Mouse (Mus musculus) midbrain, embryonic 11.5 days (tissue): Measurements from ENCODE around the gene Pex5l. TPM values are rescaled to one million over a fixed set of nuclear protein-coding genes. Genes with fewer than 3 reads are reported as not detected.

ENCODE experiments used
- ATAC-seq: fragments of 200-750 bp; cut with Nextera tagmentation; 2 replicates; pipeline ENCODE4 v1.8.0; 2017; ENCODE audit warnings: moderate TSS enrichment, moderate library complexity; ENCODE audit not compliant: low FRiP score
- DNase-seq: peaks from one replicate; pipeline ENCODE4 v3.0.0; 2015; ENCODE audit warnings: low spot score; ENCODE audit errors: missing footprints
- H3K27ac ChIP-seq: fragments of 300-500 bp; sonication (generic); 2 replicates; pipeline ENCODE4 v1.5.1; 2014; ENCODE audit warnings: low read depth, low read length
- H3K27me3 ChIP-seq: fragments of 300-500 bp; sonication (generic); 2 replicates; pipeline ENCODE4 v1.6.1; 2014; ENCODE audit warnings: mild to moderate bottlenecking, low read length, moderate library complexity, mixed read lengths; ENCODE audit not compliant: control insufficient read depth, insufficient read depth
- H3K36me3 ChIP-seq: fragments of 300-500 bp; sonication (generic); 2 replicates; pipeline ENCODE4 v1.6.1; 2014; ENCODE audit warnings: mild to moderate bottlenecking, low read length, moderate library complexity, mixed read lengths; ENCODE audit not compliant: control insufficient read depth, insufficient read depth
- H3K4me1 ChIP-seq: fragments of 300-500 bp; sonication (generic); 2 replicates; pipeline ENCODE4 v1.6.1; 2014; ENCODE audit warnings: low read length; ENCODE audit not compliant: control insufficient read depth, insufficient read depth
- H3K4me2 ChIP-seq: fragments of 300-500 bp; sonication (generic); 2 replicates; pipeline ENCODE4 v1.6.1; 2014; ENCODE audit warnings: mild to moderate bottlenecking, moderate library complexity
- H3K4me3 ChIP-seq: fragments of 300-500 bp; sonication (generic); 2 replicates; pipeline ENCODE4 v1.5.1; 2014; ENCODE audit warnings: low read depth, low read length
- H3K9ac ChIP-seq: fragments of 300-500 bp; sonication (generic); 2 replicates; pipeline ENCODE4 v1.6.1; 2014; ENCODE audit warnings: low read length
- H3K9me3 ChIP-seq: fragments of 300-500 bp; sonication (generic); 2 replicates; pipeline ENCODE4 v1.6.1; 2016; ENCODE audit warnings: low read length; ENCODE audit not compliant: control insufficient read depth
- WGBS: fragments of 180-500 bp; shearing (Covaris S2); extraction: QIAGEN DNeasy Blood & Tissue Kit; methylation state at CpG from one replicate; pipeline ENCODE4 v1.1.7; 2014; 5-methylcytosine and 5-hydroxymethylcytosine counted together
- polyA plus RNA-seq: library from polyadenylated mRNA; unstranded; fragments of >200 nt; fragmentation: Nextera tagmentation; extraction: Ambion mirVana; gene quantifications from 2 replicates; pipeline ENCODE4 v1.2.1, GENCODE M21; 2014

Gene Pex5l
- polyA plus RNA-seq, 1 experiment from 2014 or later, result 1.9 TPM

DNA sequence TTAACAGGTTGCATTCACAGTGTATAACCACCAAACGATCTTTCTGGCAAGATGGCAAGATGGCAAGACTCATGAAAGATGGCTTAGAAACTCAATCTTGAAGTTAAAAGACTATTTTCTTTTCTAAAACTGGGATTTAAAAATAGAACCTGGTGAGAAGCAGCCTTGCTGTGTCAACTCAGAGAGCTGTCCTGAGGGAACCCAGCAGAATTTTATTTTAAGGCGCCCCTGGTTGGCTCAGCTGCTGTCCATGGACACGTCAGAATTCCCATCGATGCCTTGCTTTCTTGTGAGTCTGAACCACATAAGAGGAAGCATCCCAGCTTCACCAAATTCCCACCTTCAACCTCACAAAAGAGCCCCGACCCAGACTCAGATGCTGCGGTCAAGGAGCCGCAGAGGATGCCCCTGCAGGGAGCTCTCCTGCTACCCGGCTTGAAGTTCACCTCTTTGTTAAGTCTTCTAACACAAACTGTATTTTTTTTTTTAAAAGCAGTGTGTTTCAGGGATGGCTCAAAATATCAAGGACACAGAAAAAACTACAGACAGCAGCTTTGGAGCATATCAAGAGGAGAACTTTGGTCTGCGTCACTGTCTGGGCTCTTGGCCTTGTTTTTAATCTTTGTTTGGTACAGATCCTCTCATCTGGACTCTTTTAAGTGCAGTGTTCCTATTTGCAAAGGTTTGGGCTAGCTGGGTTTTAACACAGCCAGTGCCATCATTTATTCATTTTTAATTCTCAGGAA is 44.3 kb downstream of the Pex5l start:
- no peak for ATAC-seq
- DNase-seq, result no peak
- WGBS, result 70% methylated on average over 9 of the region's 9 CpGs
- H3K27ac ChIP-seq, result no peak overlapping the region
- H3K4me1 ChIP-seq, result no peaks in the 10 kb centered on the region
- H3K36me3 ChIP-seq, result no peaks in the 10 kb centered on the region
- H3K4me3 ChIP-seq, result no peak overlapping the region
- H3K9me3 ChIP-seq, result no peaks in the 10 kb centered on the region
- H3K4me2 ChIP-seq, result no peak overlapping the region
- H3K27me3 ChIP-seq, result no peaks in the 10 kb centered on the region
- H3K9ac ChIP-seq, result no peak overlapping the region

GRCm38 (mm10) chr3:33093646-33094045 is 49.4 kb downstream of the Pex5l start:
- H3K4me3 ChIP-seq, result no peak overlapping the region
- H3K27me3 ChIP-seq, result no peaks in the 10 kb centered on the region
- peaks cover 8% of the 10 kb centered on the region; the same call in 1 of the 2 replicates for H3K4me1 ChIP-seq
- no peak overlapping the region for H3K9ac ChIP-seq
- 43% methylated on average over 6 of the region's 6 CpGs for WGBS
- DNase-seq, result no peak
- peak overlapping the region; percentile 32; the same call in 1 of the 2 replicates for H3K27ac ChIP-seq
- no peaks in the 10 kb centered on the region for H3K36me3 ChIP-seq
- no peaks in the 10 kb centered on the region for H3K9me3 ChIP-seq
- peak; percentile 65 for ATAC-seq
- no peak overlapping the region for H3K4me2 ChIP-seq

GRCm38 (mm10) chr3:33090001-33090400 is 53.0 kb downstream of the Pex5l start:
- Histone ChIP-seq H3K4me3 (no peak overlapping the region), H3K9ac (peak overlapping the region; percentile 38; the same call in 1 of the 2 replicates), H3K27ac (no peak overlapping the region), H3K4me2 (peak overlapping the region; percentile 28), H3K9me3 (no peaks in the 10 kb centered on the region), H3K27me3 (no peaks in the 10 kb centered on the region), H3K4me1 (peaks cover 8% of the 10 kb centered on the region; the same call in 1 of the 2 replicates), H3K36me3 (no peaks in the 10 kb centered on the region)
- 16% methylated on average over 9 of the region's 9 CpGs for WGBS
- peak; percentile 87 for ATAC-seq
- DNase-seq, result peak; percentile 93

DNA sequence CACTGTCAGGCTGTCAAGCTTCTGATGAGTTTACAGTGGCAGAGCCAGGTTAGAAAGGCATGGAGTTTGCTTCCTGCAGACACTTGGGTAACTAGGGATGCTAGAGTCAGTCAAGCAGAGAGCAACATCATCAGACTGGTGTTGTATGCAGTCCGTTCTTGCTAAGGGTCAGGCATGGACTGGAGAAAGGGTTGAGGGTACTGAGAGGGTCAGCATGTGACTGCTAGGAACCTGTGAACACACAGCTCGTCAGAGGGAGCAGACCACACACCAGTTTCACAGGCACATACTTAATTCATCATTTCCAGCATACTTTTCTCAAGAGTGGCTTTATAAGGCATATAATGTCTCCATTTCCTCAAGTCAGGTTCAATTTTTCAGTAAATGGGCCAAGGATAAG is 53.6 kb downstream of the Pex5l start:
- no peaks in the 10 kb centered on the region for H3K9me3 ChIP-seq
- H3K4me2 ChIP-seq, result no peak overlapping the region; the same call in 1 of the 2 replicates
- WGBS, result 38% methylated on average over 2 of the region's 2 CpGs
- no peak overlapping the region for H3K27ac ChIP-seq
- peaks cover 8% of the 10 kb centered on the region; the same call in 1 of the 2 replicates for H3K4me1 ChIP-seq
- H3K4me3 ChIP-seq, result no peak overlapping the region
- H3K27me3 ChIP-seq, result no peaks in the 10 kb centered on the region
- peak; percentile 84 for DNase-seq
- no peak overlapping the region for H3K9ac ChIP-seq
- peak; percentile 47; the same call in 1 of the 2 replicates for ATAC-seq
- H3K36me3 ChIP-seq, result no peaks in the 10 kb centered on the region

GRCm38 (mm10) chr3:33088276-33088675 is 54.8 kb downstream of the Pex5l start:
- 78% methylated on average over 4 of the region's 4 CpGs for WGBS
- no peak for ATAC-seq
- no peaks in the 10 kb centered on the region for H3K36me3 ChIP-seq
- H3K9ac ChIP-seq, result no peak overlapping the region
- DNase-seq, result peak; percentile 69
- H3K4me3 ChIP-seq, result no peak overlapping the region
- no peak overlapping the region for H3K27ac ChIP-seq
- no peak overlapping the region for H3K4me2 ChIP-seq
- peaks cover 8% of the 10 kb centered on the region; the same call in 1 of the 2 replicates for H3K4me1 ChIP-seq
- H3K9me3 ChIP-seq, result no peaks in the 10 kb centered on the region
- no peaks in the 10 kb centered on the region for H3K27me3 ChIP-seq

GRCm38 (mm10) chr3:33082806-33083338 is 60.2 kb downstream of the Pex5l start:
- Histone ChIP-seq H3K9ac (no peak overlapping the region), H3K27ac (no peak overlapping the region), H3K9me3 (no peaks in the 10 kb centered on the region), H3K4me2 (no peak overlapping the region), H3K4me1 (peaks cover 3% of the 10 kb centered on the region; the same call in 1 of the 2 replicates), H3K36me3 (no peaks in the 10 kb centered on the region), H3K4me3 (no peak overlapping the region), H3K27me3 (no peaks in the 10 kb centered on the region)
- WGBS, result 22% methylated on average over 8 of the region's 8 CpGs
- peak; percentile 86 for DNase-seq
- ATAC-seq, result 0 out of 2 replicates have a peak, but pooled peaks have one; percentile 57

GRCm38 (mm10) chr3:33081793-33082192 is 61.3 kb downstream of the Pex5l start:
- no peak for ATAC-seq
- 83% methylated on average over 4 of the region's 4 CpGs for WGBS

DNA sequence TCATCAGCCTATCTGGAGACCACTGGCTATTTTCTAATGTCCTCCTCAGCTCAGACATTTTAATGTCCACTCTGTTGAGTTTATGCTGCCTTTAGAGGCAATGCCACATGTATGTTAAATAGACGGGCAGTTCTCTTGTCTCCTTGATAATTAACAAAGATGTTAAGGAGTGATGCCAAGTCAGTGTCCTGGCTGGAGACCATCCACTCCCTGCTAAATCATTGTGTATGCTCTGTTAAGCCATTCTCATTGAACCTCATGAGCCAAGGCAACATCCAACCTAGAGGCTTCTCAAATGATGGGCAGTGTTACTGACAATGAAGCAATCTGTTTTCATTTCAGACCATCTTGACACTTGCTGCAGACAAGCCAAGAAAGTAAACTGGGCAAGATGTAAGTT is 63.4 kb downstream of the Pex5l start:
- peak; percentile 12 for DNase-seq
- WGBS, result 97% methylated on average over 1 of the region's 1 CpGs
- H3K27ac ChIP-seq, result no peak overlapping the region

More at GRCm38 (mm10) chr3:33081793-33082192, 61.3 kb downstream of the Pex5l start:
- Histone ChIP-seq H3K4me3 (no peak overlapping the region), H3K9ac (no peak overlapping the region), H3K27ac (no peak overlapping the region), H3K4me2 (no peak overlapping the region), H3K4me1 (peaks cover 3% of the 10 kb centered on the region; the same call in 1 of the 2 replicates), H3K9me3 (no peaks in the 10 kb centered on the region), H3K27me3 (no peaks in the 10 kb centered on the region), H3K36me3 (no peaks in the 10 kb centered on the region)
- DNase-seq, result peak; percentile 62

GRCm38 (mm10) chr3:33079171-33079570 is 63.9 kb downstream of the Pex5l start:
- H3K4me3 ChIP-seq, result no peak overlapping the region
- peaks cover 3% of the 10 kb centered on the region; the same call in 1 of the 2 replicates for H3K4me1 ChIP-seq
- H3K36me3 ChIP-seq, result no peaks in the 10 kb centered on the region
- H3K27ac ChIP-seq, result no peak overlapping the region
- H3K4me2 ChIP-seq, result no peak overlapping the region
- DNase-seq (no peak), ATAC-seq (no peak)
- no peaks in the 10 kb centered on the region for H3K27me3 ChIP-seq
- H3K9me3 ChIP-seq, result no peaks in the 10 kb centered on the region
- no peak overlapping the region for H3K9ac ChIP-seq
- 80% methylated on average over 3 of the region's 3 CpGs for WGBS

More for the DNA sequence above, 63.4 kb downstream of the Pex5l start:
- H3K4me1 ChIP-seq, result peaks cover 3% of the 10 kb centered on the region; the same call in 1 of the 2 replicates
- no peak overlapping the region for H3K4me3 ChIP-seq
- no peaks in the 10 kb centered on the region for H3K36me3 ChIP-seq
- H3K4me2 ChIP-seq, result no peak overlapping the region
- no peaks in the 10 kb centered on the region for H3K9me3 ChIP-seq
- H3K27me3 ChIP-seq, result no peaks in the 10 kb centered on the region
- no peak overlapping the region for H3K9ac ChIP-seq
- ATAC-seq, result no peak
